Mouse (Mus musculus) MEL (cell line): ENCODE data around the gene Dstyk. TPM values are rescaled to one million over a fixed set of nuclear protein-coding genes. Genes with fewer than 3 reads are reported as not detected.

Source experiments
- DNase-seq: peaks from one replicate; pipeline ENCODE4 v3.0.0; 2011; ENCODE audit warnings: low read depth, low spot score
- H3K27ac ChIP-seq: 2 replicates; pipeline ENCODE4 v1.5.1; 2012; ENCODE audit warnings: low read depth, mild to moderate bottlenecking, control low read depth, low read length, moderate library complexity; ENCODE audit not compliant: control insufficient read depth
- H3K27me3 ChIP-seq, 2 experiments: fragments of 150-350 bp in 1 of 2; sonication (generic) in 1 of 2; 2 replicates each; pipeline ENCODE4 v1.6.1; 2012; ENCODE audit warnings: low read length in 2 of 2, mild to moderate bottlenecking in 2 of 2, improper control_type of control experiment in 1 of 2, moderate library complexity in 1 of 2; ENCODE audit not compliant: insufficient read depth in 2 of 2, control insufficient read depth in 1 of 2
- H3K36me3 ChIP-seq, 2 experiments: 2 replicates each; pipeline ENCODE4 v1.6.1; 2012 to 2014; ENCODE audit warnings: low read length in 2 of 2, improper control_type of control experiment in 1 of 2, inconsistent platforms in 1 of 2, mild to moderate bottlenecking in 1 of 2; ENCODE audit not compliant: insufficient read depth in 2 of 2, control insufficient read depth in 1 of 2
- H3K4me1 ChIP-seq, 2 experiments: fragments of 150-350 bp in 1 of 2; sonication (generic) in 1 of 2; 2 replicates each; pipeline ENCODE4 v1.6.1; 2012; ENCODE audit warnings: low read length in 2 of 2, improper control_type of control experiment in 1 of 2, mild to moderate bottlenecking in 1 of 2; ENCODE audit not compliant: insufficient read depth in 2 of 2, control insufficient read depth in 1 of 2
- H3K4me3 ChIP-seq, 2 experiments: fragments of 150-350 bp in 1 of 2; sonication (generic) in 1 of 2; 2 replicates each; pipeline ENCODE4 v1.5.1; 2012; ENCODE audit warnings: low read depth in 2 of 2, low read length in 2 of 2, mild to moderate bottlenecking in 2 of 2, moderate library complexity in 2 of 2, control low read depth in 1 of 2, improper control_type of control experiment in 1 of 2; ENCODE audit not compliant: control insufficient read depth in 1 of 2, insufficient read depth in 1 of 2
- H3K79me2 ChIP-seq: 2 replicates; pipeline ENCODE4 v1.6.1; 2012; ENCODE audit warnings: mild to moderate bottlenecking, low read length, moderate library complexity; ENCODE audit not compliant: control insufficient read depth, poor library complexity, insufficient read depth
- H3K9ac ChIP-seq: 2 replicates; pipeline ENCODE4 v1.6.1; 2012; ENCODE audit warnings: low read depth, mild to moderate bottlenecking, control low read depth, low read length, moderate library complexity; ENCODE audit not compliant: control insufficient read depth, poor library complexity, severe bottlenecking
- H3K9me3 ChIP-seq: fragments of 150-350 bp; sonication (generic); replicated peaks from 2 replicates; pipeline ENCODE4 v1.6.1; 2012; ENCODE audit warnings: mild to moderate bottlenecking, low read length, improper control_type of control experiment, moderate library complexity; ENCODE audit not compliant: insufficient read depth
- CHD1 ChIP-seq: IDR thresholded peaks from 2 replicates; pipeline ENCODE4 v1.6.1; 2012; ENCODE audit warnings: low read depth, mild to moderate bottlenecking, inconsistent platforms, low read length, improper control_type of control experiment
- CHD2 ChIP-seq: IDR thresholded peaks from 2 replicates; pipeline ENCODE4 v1.6.1; 2011; ENCODE audit warnings: low read length, improper control_type of control experiment
- E2F4 ChIP-seq: IDR thresholded peaks from 2 replicates; pipeline ENCODE4 v1.6.1; 2011; ENCODE audit warnings: low read depth, low read length, improper control_type of control experiment, borderline replicate concordance
- NRF1 ChIP-seq: IDR thresholded peaks from 2 replicates; pipeline ENCODE4 v1.6.1; 2014; ENCODE audit warnings: low read depth, mild to moderate bottlenecking, inconsistent platforms, low read length, improper control_type of control experiment, moderate library complexity; ENCODE audit not compliant: poor library complexity, insufficient read depth, severe bottlenecking
- POLR2A ChIP-seq, 2 experiments: IDR thresholded peaks; 2 replicates each; pipeline ENCODE4 v1.6.1; 2011 to 2012; ENCODE audit warnings: low read length in 2 of 2, mild to moderate bottlenecking in 2 of 2, control low read depth in 1 of 2, improper control_type of control experiment in 1 of 2, low read depth in 1 of 2, moderate library complexity in 1 of 2; ENCODE audit not compliant: control insufficient read depth in 1 of 2, insufficient read depth in 1 of 2, poor library complexity in 1 of 2
- RCOR1 ChIP-seq: IDR thresholded peaks from 2 replicates; pipeline ENCODE4 v1.6.1; 2012; ENCODE audit warnings: low read depth, mild to moderate bottlenecking, inconsistent platforms, low read length, improper control_type of control experiment
- UBTF ChIP-seq: IDR thresholded peaks from 2 replicates; pipeline ENCODE4 v1.6.1; 2012; ENCODE audit warnings: low read depth, mild to moderate bottlenecking, inconsistent platforms, low read length, improper control_type of control experiment, moderate library complexity, borderline replicate concordance; ENCODE audit not compliant: insufficient read depth
- ZC3H11A ChIP-seq: IDR thresholded peaks from 2 replicates; pipeline ENCODE4 v1.6.1; 2012; ENCODE audit warnings: low read depth, mild to moderate bottlenecking, inconsistent platforms, low read length, improper control_type of control experiment
- ZKSCAN1 ChIP-seq: IDR thresholded peaks from 2 replicates; pipeline ENCODE4 v1.6.1; 2012; ENCODE audit warnings: low read depth, mild to moderate bottlenecking, inconsistent platforms, low read length, improper control_type of control experiment, moderate library complexity
- ZMIZ1 ChIP-seq: IDR thresholded peaks from 2 replicates; pipeline ENCODE4 v1.6.1; 2012; ENCODE audit warnings: low read depth, mild to moderate bottlenecking, inconsistent platforms, low read length, improper control_type of control experiment, moderate library complexity
- polyA plus RNA-seq, 2 experiments: library from polyadenylated mRNA; stranded (reverse) in 1 of 2; unstranded in 1 of 2; fragments of >175 nt in 1 of 2; fragments of >200 nt in 1 of 2; gene quantifications; 2 replicates each; pipeline versions ENCODE4 v1.2.1 to v1.2.4; 2012; ENCODE audit warnings: low replicate concordance in 2 of 2, low read depth in 1 of 2; ENCODE audit not compliant: insufficient read length in 2 of 2, insufficient read depth in 1 of 2, missing spikeins in 1 of 2
- total RNA-seq: library from RNA; depleted of rRNA; stranded (reverse); fragments of 300-350 nt; gene quantifications from 2 replicates; pipeline ENCODE4 v1.2.3, GENCODE M21; 2012

Gene Dstyk
- total and polyA plus RNA-seq, 3 experiments = 2.4 to 4.5 TPM; not detected in 1

DNA sequence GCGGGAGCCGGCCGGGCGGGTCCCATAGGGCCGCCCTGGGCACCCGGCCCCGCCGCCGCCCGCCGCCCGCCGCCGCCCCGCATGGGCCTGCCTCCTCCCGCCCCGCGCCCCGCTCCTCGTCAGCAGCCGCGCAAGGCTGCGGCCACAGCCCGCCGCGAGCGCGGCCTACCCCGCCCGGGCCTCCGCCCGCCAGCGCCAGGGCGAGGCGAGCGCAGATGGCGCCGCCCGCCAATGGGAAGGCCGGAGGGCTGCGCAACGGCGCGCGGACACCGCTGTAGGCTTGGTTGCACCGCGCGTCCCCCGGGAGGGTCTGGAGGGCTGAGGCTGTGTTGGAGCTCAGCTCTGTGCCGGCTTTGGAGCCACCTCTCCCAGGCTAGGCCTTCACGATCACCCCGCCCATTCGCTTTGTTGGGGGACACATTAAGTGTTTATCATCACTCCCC lies 25.8 kb upstream of the Dstyk start:
- H3K9ac ChIP-seq = peak overlapping the region; percentile 71

DNA sequence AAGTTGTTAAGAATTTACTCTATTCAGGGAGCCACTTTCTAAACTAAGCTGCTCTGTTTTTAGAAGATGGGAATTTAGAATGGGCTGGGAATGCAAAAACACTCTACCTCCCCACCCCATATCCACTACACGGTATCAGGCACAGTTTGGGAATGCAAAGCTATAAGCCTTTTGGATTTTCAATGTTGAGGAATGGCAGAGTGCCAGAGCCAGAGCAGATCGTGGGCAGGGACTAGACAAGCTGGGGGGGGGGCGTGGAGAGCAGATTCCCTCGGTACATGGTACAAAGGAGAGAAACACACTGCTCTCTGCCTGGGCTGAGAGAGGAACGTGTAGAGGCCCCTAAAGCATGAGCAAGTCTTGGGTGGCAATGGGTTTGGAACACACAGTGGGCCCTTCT lies 24.5 kb upstream of the Dstyk start:
- Histone ChIP-seq H3K9ac (no peak overlapping the region), H3K9me3 (no peaks in the 10 kb centered on the region), H3K79me2 (no peaks in the 10 kb centered on the region), H3K27me3 (no peaks in the 10 kb centered on the region; a peak in 1 of 4 replicates), H3K4me3 (no peak overlapping the region), H3K4me1 (peaks cover 2 to 8% of the 10 kb centered on the region in 2 experiments; a peak in 2 of 4 replicates), H3K27ac (no peak overlapping the region), H3K36me3 (peaks cover 0 to 3% of the 10 kb centered on the region in 2 experiments; a peak in 2 of 4 replicates)
- no peak for DNase-seq
- TF ChIP-seq E2F4 = no peak
- TF ChIP-seq ZMIZ1 = no peak
- no peak for TF ChIP-seq ZC3H11A
- no peak for TF ChIP-seq CHD2

More for the DNA sequence above, 25.8 kb upstream of the Dstyk start:
- TF ChIP-seq POLR2A (IDR thresholded peaks at IDR 0.05; ENCODE audit: control insufficient read depth in 1 of 2, insufficient read depth in 1 of 2, low read depth in 1 of 2, low read length in 2 of 2, poor library complexity in 1 of 2) = peak in 1 of 2 experiments; percentile 38; a peak in 2 of 4 replicates
- TF ChIP-seq UBTF = 0 out of 2 replicates have a peak, but pooled peaks have one; percentile 70
- peak; percentile 44; the same call in 1 of the 2 replicates for TF ChIP-seq NRF1
- TF ChIP-seq E2F4 = no peak
- TF ChIP-seq CHD1 = no peak
- Histone ChIP-seq H3K4me3 (peak overlapping the region; percentile 54 to 61; a peak in 3 of 4 replicates), H3K4me1 (peaks cover 2 to 8% of the 10 kb centered on the region in 2 experiments; a peak in 2 of 4 replicates), H3K27ac (no peak overlapping the region), H3K27me3 (no peaks in the 10 kb centered on the region; a peak in 1 of 4 replicates), H3K9me3 (no peaks in the 10 kb centered on the region), H3K79me2 (no peaks in the 10 kb centered on the region), H3K36me3 (peaks cover 0 to 3% of the 10 kb centered on the region in 2 experiments; a peak in 2 of 4 replicates)
- DNase-seq = peak; percentile 51

DNA sequence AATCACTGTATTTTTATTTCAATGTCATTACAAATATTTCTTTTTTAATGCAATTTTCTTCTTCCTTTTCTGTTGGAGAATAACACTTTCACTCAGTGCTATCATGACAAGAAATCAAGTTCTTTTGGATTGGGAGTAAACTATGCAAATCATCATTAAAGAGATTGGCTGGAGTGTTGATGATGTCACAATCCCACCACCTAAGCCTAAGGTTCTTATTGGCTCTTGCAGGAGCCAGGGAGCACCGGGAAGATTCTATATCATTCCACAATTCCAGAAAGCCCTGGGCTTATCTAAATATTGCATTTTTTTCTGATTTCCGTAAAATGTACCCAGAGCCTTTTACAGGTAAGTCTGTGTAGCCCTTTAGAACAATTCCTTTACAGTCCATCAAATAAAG lies 20.6 kb upstream of the Dstyk start:
- Histone ChIP-seq H3K27ac (no peak overlapping the region), H3K27me3 (no peaks in the 10 kb centered on the region; a peak in 1 of 4 replicates)
- TF ChIP-seq ZKSCAN1 (no peak), RCOR1 (no peak)

More for the DNA sequence above, 20.6 kb upstream of the Dstyk start:
- no peak for DNase-seq
- Histone ChIP-seq H3K9me3 (no peaks in the 10 kb centered on the region), H3K9ac (no peak overlapping the region), H3K79me2 (no peaks in the 10 kb centered on the region), H3K4me1 (no peaks in the 10 kb centered on the region), H3K4me3 (no peak overlapping the region), H3K36me3 (peaks cover 0 to under 1% of the 10 kb centered on the region in 2 experiments; a peak in 1 of 4 replicates)
